Mouse (Mus musculus): ENCODE measurements around the gene Ppm1l. TPM values are rescaled to one million over a fixed set of nuclear protein-coding genes. Genes with fewer than 3 reads are reported as not detected.

Ppm1l gene
- 3.3 and 3.4 TPM in 2 replicates for polyA plus RNA-seq (2015; fragmentation: Nextera tagmentation; extraction: Ambion mirVana)

DNA sequence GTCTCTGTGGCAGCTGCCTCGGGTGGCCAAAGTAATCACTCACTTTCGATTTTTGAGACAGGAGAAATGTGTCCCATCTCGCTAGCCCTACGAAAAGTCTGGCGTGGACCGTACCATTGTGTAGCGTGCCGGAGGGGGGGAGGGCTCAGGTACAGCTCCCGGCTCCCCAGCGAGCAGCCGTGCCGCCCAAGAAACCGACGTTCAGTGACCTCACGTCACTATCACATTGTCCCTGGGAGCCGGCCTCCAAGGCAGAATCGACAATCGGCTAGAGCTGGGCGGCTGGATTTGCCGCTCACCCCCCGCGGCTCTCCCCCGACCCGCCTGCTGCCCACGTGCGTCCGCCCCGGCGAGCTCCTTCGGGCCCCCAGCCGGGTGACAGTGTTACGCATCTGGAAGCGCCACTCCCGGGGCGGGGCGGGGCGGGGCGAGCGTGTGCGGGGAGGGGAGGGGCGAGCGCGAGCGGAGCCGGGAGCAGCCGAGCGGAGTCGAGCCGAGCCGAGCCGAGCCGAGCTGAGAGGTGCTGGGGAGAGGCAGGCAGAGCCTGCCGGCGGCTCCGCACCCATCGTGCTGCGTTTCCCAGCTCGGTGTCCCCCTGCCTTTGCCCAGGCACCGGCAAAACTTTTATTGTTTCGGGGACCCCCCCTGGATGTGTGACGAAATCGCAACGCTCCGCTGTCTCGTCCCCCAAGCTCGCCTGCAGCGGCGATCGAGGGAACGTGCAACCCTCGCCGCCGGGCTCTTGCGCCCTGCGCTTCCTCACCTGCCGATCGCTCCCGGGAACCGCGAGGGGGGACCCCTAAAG is at the start of gene Ppm1l:
Ppm1l (plus strand) TSS at position 471 of the 805 bp plus-strand sequence.
- peak; percentile 98 for ATAC-seq
- Histone ChIP-seq H3K36me3 (ENCODE audit: control insufficient read depth, insufficient read depth, low read length) (no peaks in the 10 kb centered on the region), H3K9me3 (ENCODE audit: control insufficient read depth, low read length) (no peaks in the 10 kb centered on the region), H3K27ac (ENCODE audit: low read length) (peak within 1 kb of the TSS; percentile 73), H3K4me3 (ENCODE audit: low read length) (peak within 1 kb of the TSS; percentile 63), H3K9ac (ENCODE audit: low read depth, low read length) (peak within 1 kb of the TSS; percentile 83), H3K4me1 (ENCODE audit: control insufficient read depth, insufficient read depth, low read length) (peaks cover 16% of the 10 kb centered on the region), H3K4me2 (ENCODE audit: low read depth, low read length) (peak within 1 kb of the TSS; percentile 98), H3K27me3 (replicated peaks; ENCODE audit: control insufficient read depth, insufficient read depth, low read length) (no peaks in the 10 kb centered on the region)
- WGBS, result under 1% methylated on average over 78 of the region's 80 CpGs

GRCm38 (mm10) chr3:69271812-69272211 is 44.8 kb upstream of the Ppm1l start:
- Histone ChIP-seq H3K27me3 (replicated peaks; ENCODE audit: control insufficient read depth, insufficient read depth, low read length) (no peaks in the 10 kb centered on the region), H3K9ac (ENCODE audit: low read depth, low read length) (no peak overlapping the region), H3K4me3 (ENCODE audit: low read length) (no peak overlapping the region), H3K4me1 (ENCODE audit: control insufficient read depth, insufficient read depth, low read length) (no peaks in the 10 kb centered on the region), H3K4me2 (ENCODE audit: low read depth, low read length) (no peak overlapping the region), H3K27ac (ENCODE audit: low read length) (no peak overlapping the region), H3K36me3 (ENCODE audit: control insufficient read depth, insufficient read depth, low read length) (no peaks in the 10 kb centered on the region), H3K9me3 (ENCODE audit: control insufficient read depth, low read length) (no peaks in the 10 kb centered on the region)
- no peak for ATAC-seq
- WGBS, result 62% methylated on average over 7 of the region's 7 CpGs

DNA sequence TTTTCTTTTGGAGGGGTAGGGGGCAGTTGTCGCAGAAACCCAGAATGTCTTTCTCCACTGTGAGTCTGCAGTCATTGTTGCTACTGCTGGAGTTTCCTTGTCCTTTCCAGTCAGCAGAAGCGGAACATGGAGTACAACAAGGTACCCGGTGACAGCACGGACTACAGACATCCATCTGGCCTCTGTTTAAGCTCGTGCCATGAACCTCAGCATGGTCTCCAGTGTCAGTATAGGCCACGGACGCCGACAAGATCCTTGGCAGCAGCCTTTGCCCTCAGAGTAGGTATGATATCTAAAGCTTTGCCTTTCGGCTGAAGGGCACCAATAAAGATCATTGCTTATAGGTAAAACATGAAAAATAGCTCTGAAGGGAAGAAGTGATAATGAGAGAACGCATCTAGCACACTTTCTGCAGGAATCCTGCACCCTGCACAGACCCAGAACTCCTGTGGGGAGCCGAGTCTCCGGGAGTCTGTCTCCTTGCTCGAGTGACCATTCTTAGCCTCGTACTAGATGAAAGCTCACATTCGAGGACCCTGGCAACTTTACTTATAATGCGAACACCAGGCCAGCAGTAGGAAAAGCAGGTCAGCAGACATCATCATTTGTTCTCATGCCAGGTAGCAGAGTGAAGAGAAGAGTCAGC is 42.5 kb upstream of the Ppm1l start:
- ATAC-seq, result no peak

GRCm38 (mm10) chr3:69274664-69275312 is 41.9 kb upstream of the Ppm1l start:
- Histone ChIP-seq H3K9ac (ENCODE audit: low read depth, low read length) (no peak overlapping the region), H3K36me3 (ENCODE audit: control insufficient read depth, insufficient read depth, low read length) (no peaks in the 10 kb centered on the region), H3K4me2 (ENCODE audit: low read depth, low read length) (no peak overlapping the region), H3K27me3 (replicated peaks; ENCODE audit: control insufficient read depth, insufficient read depth, low read length) (no peaks in the 10 kb centered on the region), H3K27ac (ENCODE audit: low read length) (no peak overlapping the region), H3K4me1 (ENCODE audit: control insufficient read depth, insufficient read depth, low read length) (no peaks in the 10 kb centered on the region), H3K9me3 (ENCODE audit: control insufficient read depth, low read length) (no peaks in the 10 kb centered on the region), H3K4me3 (ENCODE audit: low read length) (no peak overlapping the region)
- WGBS, result 83% methylated on average over 15 of the region's 15 CpGs
- no peak for ATAC-seq

More for the DNA sequence above, 42.5 kb upstream of the Ppm1l start:
- no peak overlapping the region for H3K4me3 ChIP-seq (ENCODE audit: low read length)
- no peaks in the 10 kb centered on the region for H3K27me3 ChIP-seq (replicated peaks; ENCODE audit: control insufficient read depth, insufficient read depth, low read length)
- no peak overlapping the region for H3K9ac ChIP-seq (ENCODE audit: low read depth, low read length)
- H3K27ac ChIP-seq (ENCODE audit: low read length), result no peak overlapping the region
- no peaks in the 10 kb centered on the region for H3K9me3 ChIP-seq (ENCODE audit: control insufficient read depth, low read length)
- WGBS, result 88% methylated on average over 16 of the region's 16 CpGs
- H3K36me3 ChIP-seq (ENCODE audit: control insufficient read depth, insufficient read depth, low read length), result no peaks in the 10 kb centered on the region
- H3K4me2 ChIP-seq (ENCODE audit: low read depth, low read length), result no peak overlapping the region
- no peaks in the 10 kb centered on the region for H3K4me1 ChIP-seq (ENCODE audit: control insufficient read depth, insufficient read depth, low read length)

- no peak overlapping the region for H3K4me2 ChIP-seq (ENCODE audit: low read depth, low read length)
- ATAC-seq, result no peak
- H3K9ac ChIP-seq (ENCODE audit: low read depth, low read length), result no peak overlapping the region
- H3K4me3 ChIP-seq (ENCODE audit: low read length), result no peak overlapping the region
- no peaks in the 10 kb centered on the region for H3K36me3 ChIP-seq (ENCODE audit: control insufficient read depth, insufficient read depth, low read length)
- no peaks in the 10 kb centered on the region for H3K27me3 ChIP-seq (replicated peaks; ENCODE audit: control insufficient read depth, insufficient read depth, low read length)
- no peaks in the 10 kb centered on the region for H3K9me3 ChIP-seq (ENCODE audit: control insufficient read depth, low read length)
- H3K27ac ChIP-seq (ENCODE audit: low read length), result no peak overlapping the region
- WGBS, result 90% methylated on average over 6 of the region's 6 CpGs
- no peaks in the 10 kb centered on the region for H3K4me1 ChIP-seq (ENCODE audit: control insufficient read depth, insufficient read depth, low read length)
Observed at GRCm38 (mm10) chr3:69278648-69279047, 38.0 kb upstream of the Ppm1l start.

DNA sequence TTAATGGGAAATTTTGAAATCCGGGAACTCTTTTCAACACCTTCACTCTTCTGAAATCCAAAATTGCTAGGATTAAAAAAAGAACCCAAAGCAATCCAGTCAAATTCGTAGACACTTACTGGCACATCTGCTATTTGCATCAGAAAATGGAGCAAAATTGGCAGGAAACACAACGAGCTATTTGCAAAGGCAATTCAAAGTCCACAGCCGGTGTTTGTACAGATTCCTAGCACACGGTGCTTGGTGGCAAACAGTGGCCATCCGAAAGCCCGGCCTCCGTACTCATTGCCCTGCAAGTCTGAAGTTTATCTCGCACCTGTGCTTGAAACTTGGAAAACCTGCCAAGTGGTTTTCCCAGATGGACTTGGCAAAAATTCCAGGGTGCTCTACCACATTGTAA is 34.3 kb upstream of the Ppm1l start:
- ATAC-seq, result no peak

GRCm38 (mm10) chr3:69283085-69283847 is 33.4 kb upstream of the Ppm1l start:
- Histone ChIP-seq H3K4me3 (ENCODE audit: low read length) (no peak overlapping the region), H3K4me1 (ENCODE audit: control insufficient read depth, insufficient read depth, low read length) (no peaks in the 10 kb centered on the region), H3K27me3 (replicated peaks; ENCODE audit: control insufficient read depth, insufficient read depth, low read length) (no peaks in the 10 kb centered on the region), H3K9me3 (ENCODE audit: control insufficient read depth, low read length) (no peaks in the 10 kb centered on the region), H3K9ac (ENCODE audit: low read depth, low read length) (no peak overlapping the region), H3K4me2 (ENCODE audit: low read depth, low read length) (no peak overlapping the region), H3K27ac (ENCODE audit: low read length) (no peak overlapping the region), H3K36me3 (ENCODE audit: control insufficient read depth, insufficient read depth, low read length) (no peaks in the 10 kb centered on the region)
- WGBS, result 47% methylated on average over 7 of the region's 7 CpGs
- ATAC-seq, result no peak

More for the DNA sequence above, 34.3 kb upstream of the Ppm1l start:
- H3K4me3 ChIP-seq (ENCODE audit: low read length), result no peak overlapping the region
- no peaks in the 10 kb centered on the region for H3K27me3 ChIP-seq (replicated peaks; ENCODE audit: control insufficient read depth, insufficient read depth, low read length)
- H3K4me1 ChIP-seq (ENCODE audit: control insufficient read depth, insufficient read depth, low read length), result no peaks in the 10 kb centered on the region
- WGBS, result 41% methylated on average over 9 of the region's 9 CpGs
- no peak overlapping the region for H3K9ac ChIP-seq (ENCODE audit: low read depth, low read length)
- H3K9me3 ChIP-seq (ENCODE audit: control insufficient read depth, low read length), result no peaks in the 10 kb centered on the region
- no peak overlapping the region for H3K4me2 ChIP-seq (ENCODE audit: low read depth, low read length)
- no peak overlapping the region for H3K27ac ChIP-seq (ENCODE audit: low read length)
- no peaks in the 10 kb centered on the region for H3K36me3 ChIP-seq (ENCODE audit: control insufficient read depth, insufficient read depth, low read length)

DNA sequence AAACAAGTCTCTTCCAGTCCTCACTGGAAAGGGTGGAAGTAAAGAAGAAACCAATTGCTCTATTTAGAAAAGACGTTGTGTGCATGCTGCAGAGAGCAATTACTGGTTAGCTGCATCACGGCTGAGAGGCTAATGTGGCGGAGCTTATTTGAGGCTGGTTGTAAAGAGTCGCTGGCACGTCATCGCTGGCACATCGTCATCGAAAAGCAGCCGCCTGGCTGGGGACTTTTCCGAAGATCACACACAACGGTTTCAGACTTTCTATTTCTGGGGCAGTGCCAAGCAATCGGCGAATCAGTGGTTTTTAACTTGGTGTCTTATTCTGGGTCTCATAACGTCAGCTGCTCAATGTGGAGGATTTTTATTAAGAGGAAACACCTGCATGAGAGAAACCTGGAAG is 26.8 kb upstream of the Ppm1l start:
- H3K27me3 ChIP-seq (replicated peaks; ENCODE audit: control insufficient read depth, insufficient read depth, low read length), result no peaks in the 10 kb centered on the region
- no peaks in the 10 kb centered on the region for H3K36me3 ChIP-seq (ENCODE audit: control insufficient read depth, insufficient read depth, low read length)
- no peak overlapping the region for H3K4me2 ChIP-seq (ENCODE audit: low read depth, low read length)
- WGBS, result 76% methylated on average over 14 of the region's 14 CpGs
- H3K4me1 ChIP-seq (ENCODE audit: control insufficient read depth, insufficient read depth, low read length), result no peaks in the 10 kb centered on the region
- no peak overlapping the region for H3K4me3 ChIP-seq (ENCODE audit: low read length)
- no peaks in the 10 kb centered on the region for H3K9me3 ChIP-seq (ENCODE audit: control insufficient read depth, low read length)
- ATAC-seq, result no peak
- no peak overlapping the region for H3K27ac ChIP-seq (ENCODE audit: low read length)
- no peak overlapping the region for H3K9ac ChIP-seq (ENCODE audit: low read depth, low read length)

DNA sequence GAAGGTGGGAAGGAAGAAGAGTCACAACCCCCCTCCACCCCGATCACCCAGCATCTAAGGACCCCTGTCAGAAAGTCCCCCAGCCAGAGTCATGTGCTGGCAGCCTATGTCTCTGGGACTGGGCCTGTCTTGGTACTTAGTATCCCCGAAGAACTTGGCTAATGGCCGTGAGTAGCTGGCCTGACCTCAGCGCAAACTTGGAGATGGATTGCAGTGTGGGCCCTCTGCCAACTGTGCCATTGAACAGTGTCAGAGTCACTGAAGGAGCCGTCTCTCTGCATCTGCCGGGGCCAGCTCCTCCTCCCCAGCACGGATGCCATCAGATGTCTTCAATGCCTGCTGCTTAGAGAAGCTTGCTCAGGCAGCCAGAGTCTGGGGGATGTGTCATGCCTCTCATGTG is 26.4 kb upstream of the Ppm1l start:
- Histone ChIP-seq H3K4me2 (ENCODE audit: low read depth, low read length) (no peak overlapping the region), H3K27ac (ENCODE audit: low read length) (no peak overlapping the region), H3K27me3 (replicated peaks; ENCODE audit: control insufficient read depth, insufficient read depth, low read length) (no peaks in the 10 kb centered on the region), H3K4me3 (ENCODE audit: low read length) (no peak overlapping the region), H3K9ac (ENCODE audit: low read depth, low read length) (no peak overlapping the region), H3K9me3 (ENCODE audit: control insufficient read depth, low read length) (no peaks in the 10 kb centered on the region), H3K4me1 (ENCODE audit: control insufficient read depth, insufficient read depth, low read length) (no peaks in the 10 kb centered on the region), H3K36me3 (ENCODE audit: control insufficient read depth, insufficient read depth, low read length) (no peaks in the 10 kb centered on the region)
- ATAC-seq, result 0 out of 2 replicates have a peak, but pooled peaks have one; percentile 13
- 62% methylated on average over 7 of the region's 7 CpGs for WGBS

Measured in intestine, embryonic 16.5 days (tissue).